Mouse (Mus musculus): Measurements from ENCODE around the gene Kntc1.

Kntc1 gene

DNA sequence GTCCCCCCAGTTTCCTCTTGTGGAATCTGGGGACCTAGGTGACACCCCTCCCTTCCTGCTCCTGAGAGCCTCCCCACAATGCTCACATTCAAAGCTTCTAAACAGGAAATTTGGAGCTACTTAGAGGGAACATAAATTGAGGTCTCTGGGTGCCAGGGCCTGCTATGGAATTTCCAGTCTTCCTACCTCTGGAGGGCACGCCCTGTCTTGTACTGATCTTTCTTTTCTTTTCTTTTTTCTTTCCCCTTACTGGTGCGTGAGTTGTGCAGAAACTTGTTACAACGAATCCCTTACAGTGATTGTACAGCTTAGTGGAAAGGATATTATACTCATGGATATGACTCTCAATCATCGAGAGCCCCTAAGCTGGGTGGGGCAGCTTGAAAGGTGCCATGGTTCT, 120.1 kb downstream of the Kntc1 start:
- no peak for DNase-seq (ENCODE audit: low spot score)

Data from ovary, postnatal 14 days (tissue).